Mouse (Mus musculus) limb, embryonic 11.5 days (tissue): ENCODE data around the gene C730034F03Rik. TPM values are rescaled to one million over a fixed set of nuclear protein-coding genes. Genes with fewer than 3 reads are reported as not detected.

ENCODE experiments used
- ATAC-seq: fragments of 200-750 bp; cut with Nextera tagmentation; 2 replicates; pipeline ENCODE4 v1.8.0; 2017; ENCODE audit warnings: low read depth; ENCODE audit not compliant: insufficient number of reproducible peaks, low FRiP score, low TSS enrichment
- DNase-seq: peaks from one replicate; pipeline ENCODE4 v3.0.0-alpha.2; 2015; ENCODE audit warnings: low spot score
- H3K27ac ChIP-seq: fragments of 300-500 bp; sonication (generic); replicated peaks from 2 replicates; pipeline ENCODE4 v1.5.1; 2014; ENCODE audit warnings: low read depth, mild to moderate bottlenecking, low read length
- H3K27me3 ChIP-seq: fragments of 300-500 bp; sonication (generic); 2 replicates; pipeline ENCODE4 v1.6.1; 2014; ENCODE audit warnings: mild to moderate bottlenecking, low read length, mixed read lengths; ENCODE audit not compliant: control insufficient read depth, insufficient read depth
- H3K36me3 ChIP-seq: fragments of 300-500 bp; sonication (generic); 2 replicates; pipeline ENCODE4 v1.6.1; 2014; ENCODE audit warnings: mild to moderate bottlenecking, low read length, moderate library complexity, mixed read lengths; ENCODE audit not compliant: control insufficient read depth, insufficient read depth
- H3K4me1 ChIP-seq: fragments of 300-500 bp; sonication (generic); 2 replicates; pipeline ENCODE4 v1.6.1; 2014; ENCODE audit warnings: low read length, mixed read lengths; ENCODE audit not compliant: control insufficient read depth, insufficient read depth
- H3K4me2 ChIP-seq: fragments of 300-500 bp; sonication (generic); 2 replicates; pipeline ENCODE4 v1.6.1; 2014; ENCODE audit warnings: low read depth, mild to moderate bottlenecking, moderate library complexity; ENCODE audit not compliant: severe bottlenecking
- H3K4me3 ChIP-seq: fragments of 300-500 bp; sonication (generic); 2 replicates; pipeline ENCODE4 v1.5.1; 2014; ENCODE audit warnings: low read depth, low read length
- H3K9ac ChIP-seq: fragments of 300-500 bp; sonication (generic); 2 replicates; pipeline ENCODE4 v1.6.1; 2014; ENCODE audit warnings: mild to moderate bottlenecking, low read length
- H3K9me3 ChIP-seq: fragments of 300-500 bp; sonication (generic); 2 replicates; pipeline ENCODE4 v1.6.1; 2016; ENCODE audit warnings: low read length; ENCODE audit not compliant: control insufficient read depth
- WGBS: fragments of 180-500 bp; shearing (Covaris S2); extraction: QIAGEN DNeasy Blood & Tissue Kit; methylation state at CpG from one replicate; pipeline ENCODE4 v1.1.7; 2014; 5-methylcytosine and 5-hydroxymethylcytosine counted together
- polyA plus RNA-seq: library from polyadenylated mRNA; unstranded; fragments of >200 nt; fragmentation: Nextera tagmentation; extraction: Ambion mirVana; gene quantifications from 2 replicates; pipeline ENCODE4 v1.2.1, GENCODE M21; 2014

Gene C730034F03Rik
- polyA plus RNA-seq, 1 experiment from 2014 or later: 1.7 TPM

DNA sequence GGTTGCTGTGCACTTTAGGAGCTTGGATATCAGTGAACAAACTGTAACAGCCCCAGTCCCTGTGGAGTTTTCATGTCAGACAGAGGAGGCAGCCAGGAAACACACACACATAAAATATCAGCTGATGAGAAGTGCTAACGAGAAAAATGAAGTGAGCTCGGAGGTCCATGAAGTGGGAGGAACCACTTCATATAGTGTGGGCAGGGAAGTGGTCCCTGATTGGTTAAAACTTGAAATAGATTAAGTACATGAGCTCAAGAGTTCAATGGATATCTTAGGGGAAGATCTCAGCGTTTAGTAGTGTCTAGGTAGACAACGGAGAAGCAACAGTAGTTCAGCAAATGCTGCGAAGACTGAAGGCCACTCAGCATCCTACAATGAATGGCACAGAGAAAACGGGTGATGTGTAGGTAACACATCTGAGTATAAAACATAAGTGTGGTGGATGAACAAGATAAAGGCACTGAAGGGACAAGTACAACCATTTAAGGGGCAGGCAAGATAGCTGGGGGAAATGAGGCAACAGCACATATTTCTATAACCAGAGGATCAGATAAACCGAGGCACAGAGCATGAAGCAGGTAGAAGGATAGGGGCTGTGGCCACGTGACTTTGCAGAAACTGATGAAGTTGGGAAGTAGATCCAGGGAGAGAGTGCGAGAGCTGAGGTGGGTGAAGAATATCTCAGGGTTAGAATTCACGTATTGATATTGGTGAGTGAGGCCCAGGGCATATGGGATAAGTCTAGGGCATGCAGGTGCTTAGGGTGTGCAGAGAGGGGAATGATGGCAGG lies 24.4 kb upstream of the C730034F03Rik start:
- H3K36me3 ChIP-seq: no peaks in the 10 kb centered on the region
- no peaks in the 10 kb centered on the region for H3K4me1 ChIP-seq
- no peak overlapping the region for H3K9ac ChIP-seq
- H3K4me2 ChIP-seq: no peak overlapping the region
- no peaks in the 10 kb centered on the region for H3K27me3 ChIP-seq
- DNase-seq: no peak
- H3K27ac ChIP-seq: no peak overlapping the region
- 84% methylated on average over 10 of the region's 10 CpGs for WGBS
- ATAC-seq: no peak
- no peaks in the 10 kb centered on the region for H3K9me3 ChIP-seq
- H3K4me3 ChIP-seq: no peak overlapping the region

GRCm38 (mm10) chr15:89406691-89407090 lies 22.7 kb upstream of the C730034F03Rik start:
- DNase-seq (no peak), ATAC-seq (no peak)
- Histone ChIP-seq H3K27ac (no peak overlapping the region), H3K9ac (no peak overlapping the region), H3K4me2 (no peak overlapping the region), H3K27me3 (no peaks in the 10 kb centered on the region), H3K9me3 (no peaks in the 10 kb centered on the region), H3K36me3 (no peaks in the 10 kb centered on the region), H3K4me1 (no peaks in the 10 kb centered on the region), H3K4me3 (no peak overlapping the region)

DNA sequence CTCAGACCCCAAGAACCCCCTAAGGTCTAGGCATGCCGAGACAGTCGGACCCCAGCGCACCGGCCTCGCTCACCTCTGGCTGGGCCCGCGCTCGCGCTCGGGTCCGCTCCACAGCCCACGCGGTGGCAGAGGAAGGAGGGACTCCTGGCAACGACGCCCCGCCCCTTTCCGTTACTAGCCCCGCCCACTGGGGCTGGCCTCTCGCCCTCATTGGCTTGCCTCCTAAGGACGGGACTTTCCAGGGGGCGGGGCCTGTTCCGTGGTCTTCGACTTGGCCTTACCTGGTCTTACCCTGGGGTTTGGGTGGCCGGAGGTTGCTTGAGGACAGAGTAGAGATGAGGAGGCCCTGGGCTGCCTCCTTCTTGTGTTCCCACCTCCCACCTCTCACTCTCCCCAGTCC lies 19.3 kb upstream of the C730034F03Rik start, which contains the start of gene Syce3:
Gene Syce3 (minus strand): TSS at position 386 of the 400 bp plus-strand sequence.
- H3K9me3 ChIP-seq: no peaks in the 10 kb centered on the region
- H3K4me1 ChIP-seq: no peaks in the 10 kb centered on the region
- H3K27me3 ChIP-seq: no peaks in the 10 kb centered on the region
- H3K9ac ChIP-seq: no peak within 1 kb of the TSS
- DNase-seq (no peak), ATAC-seq (0 out of 2 replicates have a peak, but pooled peaks have one; percentile 35)
- no peak within 1 kb of the TSS for H3K27ac ChIP-seq
- 82% methylated on average over 24 of the region's 24 CpGs for WGBS
- no peak within 1 kb of the TSS for H3K4me3 ChIP-seq
- no peaks in the 10 kb centered on the region for H3K36me3 ChIP-seq
- no peak within 1 kb of the TSS for H3K4me2 ChIP-seq

DNA sequence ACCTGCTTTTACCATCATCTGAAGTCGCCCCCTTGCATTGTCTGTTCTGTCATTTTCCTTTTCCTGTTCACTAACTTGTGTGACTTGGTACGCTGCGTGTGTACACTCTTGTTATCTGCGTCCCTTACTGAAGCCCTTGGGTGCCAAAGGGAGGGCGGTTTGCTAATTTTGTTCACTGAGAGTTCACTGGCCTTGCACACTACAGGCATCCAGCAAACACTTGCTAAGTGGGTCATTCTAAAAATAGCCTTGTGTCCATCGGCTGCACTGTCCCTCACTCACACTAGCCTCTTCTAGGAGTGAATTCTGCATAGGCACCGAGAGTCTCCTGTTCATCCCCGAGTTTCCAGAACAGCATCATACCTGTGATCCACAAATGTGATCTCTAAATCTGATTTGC lies 14.1 kb upstream of the C730034F03Rik start:
- no peak for ATAC-seq
- H3K9ac ChIP-seq: no peak overlapping the region
- H3K27ac ChIP-seq: no peak overlapping the region
- DNase-seq: no peak
- H3K4me1 ChIP-seq: no peaks in the 10 kb centered on the region
- 89% methylated on average over 8 of the region's 8 CpGs for WGBS
- H3K36me3 ChIP-seq: no peaks in the 10 kb centered on the region
- no peaks in the 10 kb centered on the region for H3K27me3 ChIP-seq
- H3K4me2 ChIP-seq: no peak overlapping the region
- no peaks in the 10 kb centered on the region for H3K9me3 ChIP-seq
- H3K4me3 ChIP-seq: no peak overlapping the region

DNA sequence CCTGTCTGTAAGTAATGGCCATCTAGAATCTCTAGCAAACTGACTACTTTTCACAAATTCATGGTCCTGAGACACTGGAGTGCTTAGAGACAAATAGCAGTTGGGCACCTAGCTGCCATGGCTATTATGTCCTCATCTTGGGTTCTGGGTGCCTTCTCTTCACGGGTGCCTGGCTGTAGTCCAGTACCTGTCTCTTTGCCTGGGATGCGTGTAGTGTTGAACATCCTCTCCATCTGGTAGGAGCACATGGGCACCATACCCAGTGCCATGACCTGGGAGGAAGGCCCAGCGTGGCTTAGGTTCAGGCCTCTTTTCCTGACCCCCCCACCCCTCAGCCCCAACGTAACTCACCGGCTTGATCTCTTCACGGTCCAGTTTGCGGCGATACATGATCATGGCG lies 7.5 kb upstream of the C730034F03Rik start:
- Histone ChIP-seq H3K27me3 (no peaks in the 10 kb centered on the region), H3K4me3 (no peak overlapping the region), H3K27ac (no peak overlapping the region), H3K4me2 (no peak overlapping the region), H3K36me3 (peaks cover 2% of the 10 kb centered on the region; the same call in 1 of the 2 replicates), H3K9me3 (no peaks in the 10 kb centered on the region), H3K4me1 (peaks cover 9% of the 10 kb centered on the region), H3K9ac (no peak overlapping the region)
- 95% methylated on average over 9 of the region's 9 CpGs for WGBS
- ATAC-seq (no peak), DNase-seq (no peak)

DNA sequence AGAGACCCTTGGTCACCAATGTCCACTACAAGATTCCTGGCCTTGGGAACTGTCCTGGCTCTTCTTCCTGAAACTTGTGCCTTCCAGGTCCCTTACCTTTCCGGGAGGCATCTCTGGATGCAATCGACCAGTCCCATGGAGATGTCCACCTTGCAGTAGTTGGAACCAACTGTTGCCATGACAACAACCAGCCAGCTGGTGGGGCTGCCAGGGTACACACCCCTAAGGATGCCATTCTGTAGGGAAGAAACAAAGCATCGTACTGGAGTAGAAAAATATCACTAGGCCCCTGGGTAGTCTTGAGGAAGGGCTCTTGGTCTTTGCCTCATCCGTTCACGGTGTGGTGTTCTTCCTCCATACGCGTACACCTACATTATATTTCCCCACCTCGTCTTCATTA lies 4.8 kb upstream of the C730034F03Rik start:
- Histone ChIP-seq H3K36me3 (peaks cover 2% of the 10 kb centered on the region; the same call in 1 of the 2 replicates), H3K27me3 (no peaks in the 10 kb centered on the region), H3K4me1 (peaks cover 9% of the 10 kb centered on the region), H3K9me3 (no peaks in the 10 kb centered on the region), H3K27ac (no peak overlapping the region), H3K4me2 (no peak overlapping the region), H3K9ac (no peak overlapping the region), H3K4me3 (no peak overlapping the region)
- ATAC-seq (no peak), DNase-seq (no peak)
- WGBS: 86% methylated on average over 8 of the region's 8 CpGs

DNA sequence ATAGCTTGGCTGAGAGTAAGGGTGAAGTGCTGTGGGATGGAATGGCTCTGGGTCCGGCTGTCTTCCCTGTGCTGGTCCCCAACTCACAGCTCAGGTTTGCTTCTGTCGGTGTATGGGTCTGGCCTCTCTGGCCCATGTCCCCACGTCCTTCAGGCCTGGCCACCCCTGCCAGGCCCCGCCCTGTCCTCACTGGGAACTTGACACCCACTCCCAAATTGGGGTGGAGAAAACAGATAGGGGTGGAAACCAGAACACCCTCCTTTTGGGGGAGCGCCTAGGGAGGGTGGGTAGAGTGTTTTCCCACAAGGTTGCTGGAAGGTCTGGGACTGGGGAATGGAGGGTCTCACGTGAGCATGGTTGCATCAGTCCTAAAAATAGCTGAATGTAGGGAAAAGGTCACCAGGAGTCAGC lies 3.7 kb upstream of the C730034F03Rik start, which contains the start of gene Cpt1b:
Gene Cpt1b (minus strand): TSS at position 153 of the 411 bp plus-strand sequence.
- Histone ChIP-seq H3K9me3 (no peaks in the 10 kb centered on the region), H3K4me1 (peaks cover 9% of the 10 kb centered on the region), H3K27me3 (no peaks in the 10 kb centered on the region), H3K9ac (no peak within 1 kb of the TSS), H3K27ac (no peak within 1 kb of the TSS), H3K4me3 (no peak within 1 kb of the TSS), H3K4me2 (peak within 1 kb of the TSS; percentile 25; the same call in 1 of the 2 replicates), H3K36me3 (peaks cover 2% of the 10 kb centered on the region; the same call in 1 of the 2 replicates)
- DNase-seq: no peak
- WGBS: 14% methylated on average over 6 of the region's 6 CpGs
- ATAC-seq: no peak

GRCm38 (mm10) chr15:89426716-89427115 lies 2.7 kb upstream of the C730034F03Rik start:
- ATAC-seq (no peak), DNase-seq (no peak)
- H3K36me3 ChIP-seq: peaks cover 2% of the 10 kb centered on the region; the same call in 1 of the 2 replicates
- H3K4me3 ChIP-seq: no peak overlapping the region
- H3K27ac ChIP-seq: no peak overlapping the region
- WGBS: 88% methylated on average over 10 of the region's 10 CpGs
- no peak overlapping the region for H3K9ac ChIP-seq
- no peaks in the 10 kb centered on the region for H3K27me3 ChIP-seq
- no peaks in the 10 kb centered on the region for H3K9me3 ChIP-seq
- H3K4me1 ChIP-seq: peaks cover 9% of the 10 kb centered on the region
- no peak overlapping the region for H3K4me2 ChIP-seq
